Mouse (Mus musculus): Measurements from ENCODE around the gene Mfap1a. TPM values are rescaled to one million over a fixed set of nuclear protein-coding genes. Genes with fewer than 3 reads are reported as not detected.

The Mfap1a gene
- total and polyA plus RNA-seq, 3 experiments: 13.5 to 27.3 (median 14.0) TPM

DNA sequence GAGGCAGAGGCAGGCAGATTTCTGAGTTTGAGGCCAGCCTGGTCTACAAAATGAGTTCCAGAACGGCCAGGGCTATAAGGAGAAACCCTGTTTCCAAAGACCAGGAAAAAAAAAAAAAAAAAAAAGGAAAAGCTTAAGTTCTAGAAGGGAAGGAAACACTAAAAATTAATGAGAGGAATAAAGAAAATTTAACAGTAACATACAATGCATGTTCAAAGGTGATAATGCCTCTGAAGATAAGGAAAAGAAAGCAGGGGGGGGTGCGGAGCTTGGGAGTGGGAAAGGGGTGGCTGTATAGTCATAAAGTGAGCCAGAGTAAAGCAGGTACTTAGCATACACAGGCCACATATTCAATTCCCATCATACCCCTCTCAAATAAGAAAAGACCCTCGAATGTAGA lies 61.3 kb downstream of the Mfap1a start:
- no peak for TF ChIP-seq TCF12 (IDR thresholded peaks at IDR 0.05; ENCODE audit: low read depth, low read length)
- no peak for TF ChIP-seq BHLHE40 (IDR thresholded peaks at IDR 0.05; ENCODE audit: low read depth, low read length)
- no peak for TF ChIP-seq CHD2 (IDR thresholded peaks at IDR 0.05; ENCODE audit: low read length)
- TF ChIP-seq UBTF (IDR thresholded peaks at IDR 0.05; ENCODE audit: low read depth, low read length): no peak
- no peak for TF ChIP-seq HCFC1 (IDR thresholded peaks at IDR 0.05; ENCODE audit: low read depth, low read length)
- TF ChIP-seq POLR2A (IDR thresholded peaks at IDR 0.05; ENCODE audit: low read depth, low read length): no peak
- no peak for TF ChIP-seq TBP (conservative IDR thresholded peaks at IDR 0.05; ENCODE audit: low read depth, low read length)
- no peak for TF ChIP-seq NELFE (IDR thresholded peaks at IDR 0.05; ENCODE audit: low read depth, low read length)
- no peaks in the 10 kb centered on the region for H3K36me3 ChIP-seq (replicated peaks in 1 of 2; ENCODE audit: control insufficient read depth in 1 of 2, insufficient read depth in 1 of 2, low read length in 1 of 2)
- H3K9me3 ChIP-seq (replicated peaks; ENCODE audit: low read length): no peaks in the 10 kb centered on the region
- no peak overlapping the region for H3K27ac ChIP-seq (ENCODE audit: insufficient read depth, low read depth)
- in situ Hi-C loops (cut with MboI; ENCODE audit: low pct_ligation_motif_present, low pct_unique_long_range_greater_than_20kb, low sequenced_read_pairs): no loop called here
- H3K4me1 ChIP-seq (ENCODE audit: control insufficient read depth in 1 of 2, insufficient read depth in 2 of 2): peaks cover 6 to 36% of the 10 kb centered on the region in 2 experiments
- no peak overlapping the region for H3K4me2 ChIP-seq (ENCODE audit: insufficient read depth, low read depth, poor library complexity, severe bottlenecking)
- peaks cover 38% of the 10 kb centered on the region for H3K27me3 ChIP-seq (replicated peaks)
- no peak for DNase-seq (ENCODE audit: extremely low read depth)
- no peak overlapping the region for H3K9ac ChIP-seq (ENCODE audit: insufficient read depth, low read depth)
- dilution Hi-C loops (cut with MboI; ENCODE audit: extremely low pct_ligation_motif_present, extremely low pct_unique_long_range_greater_than_20kb, low sequenced_read_pairs): no loop called here
- H3K79me2 ChIP-seq (replicated peaks; ENCODE audit: control insufficient read depth, extremely low read depth, insufficient read depth, poor library complexity, severe bottlenecking): peaks cover 3% of the 10 kb centered on the region
- H3K4me3 ChIP-seq (replicated peaks in 1 of 3; ENCODE audit: low read depth in 2 of 3, low read length in 2 of 3, poor library complexity in 1 of 3): no peak overlapping the region

DNA sequence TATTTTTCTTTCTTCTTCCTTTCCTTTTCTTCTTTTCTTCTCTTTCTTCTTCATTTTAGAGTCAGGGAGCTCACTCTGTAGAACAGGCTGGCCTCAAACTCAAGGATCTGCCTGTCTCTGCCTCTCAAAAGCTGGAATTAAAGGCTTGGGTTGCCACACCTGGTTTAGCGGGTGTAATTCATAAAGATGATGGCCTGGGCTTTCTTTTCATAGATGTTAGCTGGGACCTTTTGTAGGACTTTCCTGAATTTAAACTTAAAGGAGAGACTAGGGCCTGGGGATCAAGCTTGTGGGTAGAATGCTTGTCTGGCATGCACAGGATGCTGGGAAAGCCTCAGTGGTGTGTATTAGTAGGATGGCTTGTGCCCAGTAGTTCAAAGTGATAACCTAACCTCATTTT lies 62.3 kb downstream of the Mfap1a start, which contains the start of gene Ell3:
Gene Ell3, minus strand, starts transcription at position 101 of the 400 bp plus-strand sequence.
- no peak within 1 kb of the TSS for H3K27ac ChIP-seq (ENCODE audit: insufficient read depth, low read depth)

DNA sequence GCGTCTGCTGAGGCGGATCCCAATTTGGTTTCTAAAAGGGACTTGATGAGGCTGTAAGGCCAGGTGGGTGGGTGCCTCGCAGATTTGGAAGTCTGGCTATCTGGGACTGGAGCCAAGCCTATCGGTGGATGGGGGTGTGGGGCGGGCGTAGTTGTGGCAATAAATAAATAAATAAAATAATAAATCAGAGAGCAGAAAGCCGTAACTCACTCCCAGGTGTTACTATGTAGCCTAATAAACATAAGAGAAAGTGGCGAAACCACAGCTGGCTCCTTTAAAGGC lies 63.5 kb downstream of the Mfap1a start:
- Histone ChIP-seq H3K27ac (ENCODE audit: insufficient read depth, low read depth) (no peak overlapping the region), H3K4me1 (ENCODE audit: control insufficient read depth in 1 of 2, insufficient read depth in 2 of 2) (peaks cover 6 to 31% of the 10 kb centered on the region in 2 experiments), H3K9ac (ENCODE audit: insufficient read depth, low read depth) (no peak overlapping the region), H3K4me2 (ENCODE audit: insufficient read depth, low read depth, poor library complexity, severe bottlenecking) (peak overlapping the region; percentile 90), H3K4me3 (replicated peaks in 1 of 3; ENCODE audit: low read depth in 2 of 3, low read length in 2 of 3, poor library complexity in 1 of 3) (no peak overlapping the region), H3K27me3 (replicated peaks) (peaks cover 37% of the 10 kb centered on the region), H3K79me2 (replicated peaks; ENCODE audit: control insufficient read depth, extremely low read depth, insufficient read depth, poor library complexity, severe bottlenecking) (no peaks in the 10 kb centered on the region), H3K36me3 (replicated peaks in 1 of 2; ENCODE audit: control insufficient read depth in 1 of 2, insufficient read depth in 1 of 2, low read length in 1 of 2) (peaks cover 14 to 18% of the 10 kb centered on the region in 2 experiments), H3K9me3 (replicated peaks; ENCODE audit: low read length) (no peaks in the 10 kb centered on the region)
- dilution Hi-C loops (cut with MboI; ENCODE audit: extremely low pct_ligation_motif_present, extremely low pct_unique_long_range_greater_than_20kb, low sequenced_read_pairs): no loop called here
- no peak for TF ChIP-seq CHD1 (IDR thresholded peaks at IDR 0.05; ENCODE audit: low read depth, low read length)
- TF ChIP-seq MAX (IDR thresholded peaks at IDR 0.05; ENCODE audit: low read length): no peak
- no peak for TF ChIP-seq ELF1 (IDR thresholded peaks at IDR 0.05; ENCODE audit: low read depth, low read length)
- no peak for TF ChIP-seq PAX5 (IDR thresholded peaks at IDR 0.05; ENCODE audit: low read length)
- TF ChIP-seq CHD2 (IDR thresholded peaks at IDR 0.05; ENCODE audit: low read length): no peak
- TF ChIP-seq KAT2A (IDR thresholded peaks at IDR 0.05; ENCODE audit: insufficient replicate concordance, low read length): no peak
- no peak for TF ChIP-seq NRF1 (IDR thresholded peaks at IDR 0.05; ENCODE audit: low read depth, low read length)
- no peak for TF ChIP-seq SMC3 (IDR thresholded peaks at IDR 0.05; ENCODE audit: low read depth, low read length)
- no peak for TF ChIP-seq JUND (conservative IDR thresholded peaks at IDR 0.05; ENCODE audit: low read depth, low read length)
- no peak for TF ChIP-seq MXI1 (IDR thresholded peaks at IDR 0.05; ENCODE audit: low read depth, low read length)
- TF ChIP-seq MAFK (IDR thresholded peaks at IDR 0.05; ENCODE audit: insufficient replicate concordance, low read length): no peak
- no peak for TF ChIP-seq HCFC1 (IDR thresholded peaks at IDR 0.05; ENCODE audit: low read depth, low read length)
- TF ChIP-seq IRF4 (IDR thresholded peaks at IDR 0.05; ENCODE audit: low read depth, low read length): no peak
- no peak for TF ChIP-seq ZC3H11A (IDR thresholded peaks at IDR 0.05; ENCODE audit: low read depth, low read length)
- in situ Hi-C loops (cut with MboI; ENCODE audit: low pct_ligation_motif_present, low pct_unique_long_range_greater_than_20kb, low sequenced_read_pairs): no loop called here
- DNase-seq (ENCODE audit: extremely low read depth): no peak

More for the DNA sequence above, 62.3 kb downstream of the Mfap1a start, which contains the start of gene Ell3:
- H3K36me3 ChIP-seq (replicated peaks in 1 of 2; ENCODE audit: control insufficient read depth in 1 of 2, insufficient read depth in 1 of 2, low read length in 1 of 2): peaks cover 5 to 7% of the 10 kb centered on the region in 2 experiments
- in situ Hi-C loops (cut with MboI; ENCODE audit: low pct_ligation_motif_present, low pct_unique_long_range_greater_than_20kb, low sequenced_read_pairs): no loop called here
- peaks cover 38% of the 10 kb centered on the region for H3K27me3 ChIP-seq (replicated peaks)
- no peak for TF ChIP-seq NRF1 (IDR thresholded peaks at IDR 0.05; ENCODE audit: low read depth, low read length)
- no peak for TF ChIP-seq RAD21 (IDR thresholded peaks at IDR 0.05; ENCODE audit: low read depth, low read length)
- TF ChIP-seq JUN (IDR thresholded peaks at IDR 0.05; ENCODE audit: insufficient read depth, low read depth, low read length): no peak
- no peak for TF ChIP-seq NELFE (IDR thresholded peaks at IDR 0.05; ENCODE audit: low read depth, low read length)
- TF ChIP-seq KAT2A (IDR thresholded peaks at IDR 0.05; ENCODE audit: insufficient replicate concordance, low read length): no peak
- no peak for TF ChIP-seq ELF1 (IDR thresholded peaks at IDR 0.05; ENCODE audit: low read depth, low read length)
- TF ChIP-seq SMC3 (IDR thresholded peaks at IDR 0.05; ENCODE audit: low read depth, low read length): no peak
- no peak for TF ChIP-seq TCF12 (IDR thresholded peaks at IDR 0.05; ENCODE audit: low read depth, low read length)
- no peak for TF ChIP-seq USF1 (IDR thresholded peaks at IDR 0.05; ENCODE audit: low read depth, low read length)
- TF ChIP-seq PAX5 (IDR thresholded peaks at IDR 0.05; ENCODE audit: low read length): no peak
- no peak for TF ChIP-seq BHLHE40 (IDR thresholded peaks at IDR 0.05; ENCODE audit: low read depth, low read length)
- dilution Hi-C loops (cut with MboI; ENCODE audit: extremely low pct_ligation_motif_present, extremely low pct_unique_long_range_greater_than_20kb, low sequenced_read_pairs): no loop called here
- no peaks in the 10 kb centered on the region for H3K9me3 ChIP-seq (replicated peaks; ENCODE audit: low read length)
- DNase-seq (ENCODE audit: extremely low read depth): no peak
- no peaks in the 10 kb centered on the region for H3K79me2 ChIP-seq (replicated peaks; ENCODE audit: control insufficient read depth, extremely low read depth, insufficient read depth, poor library complexity, severe bottlenecking)
- H3K4me2 ChIP-seq (ENCODE audit: insufficient read depth, low read depth, poor library complexity, severe bottlenecking): peak within 1 kb of the TSS; percentile 90
- H3K4me1 ChIP-seq (ENCODE audit: control insufficient read depth in 1 of 2, insufficient read depth in 2 of 2): peaks cover 6 to 34% of the 10 kb centered on the region in 2 experiments
- no peak within 1 kb of the TSS for H3K9ac ChIP-seq (ENCODE audit: insufficient read depth, low read depth)
- no peak within 1 kb of the TSS for H3K4me3 ChIP-seq (replicated peaks in 1 of 3; ENCODE audit: low read depth in 2 of 3, low read length in 2 of 3, poor library complexity in 1 of 3)

Data from CH12.LX (cell line).